Mouse (Mus musculus) NIH3T3 (cell line): ENCODE measurements around the gene Sos2.
"Not testable (repeated sequence)": the region's sequence is repeated elsewhere in the genome, so short reads cannot be mapped to it uniquely, and the experiment has no call there.

Experiments used
- DNase-seq: peaks from one replicate; pipeline ENCODE4 v3.0.0-alpha.2; 2012; ENCODE audit warnings: low read depth

Sos2 gene

GRCm38 (mm10) chr12:69674576-69675537, 6.8 kb downstream of the Sos2 start:
- DNase-seq = no peak

- no peak for DNase-seq
Measured at GRCm38 (mm10) chr12:69674176-69674575, 7.5 kb downstream of the Sos2 start.

DNA sequence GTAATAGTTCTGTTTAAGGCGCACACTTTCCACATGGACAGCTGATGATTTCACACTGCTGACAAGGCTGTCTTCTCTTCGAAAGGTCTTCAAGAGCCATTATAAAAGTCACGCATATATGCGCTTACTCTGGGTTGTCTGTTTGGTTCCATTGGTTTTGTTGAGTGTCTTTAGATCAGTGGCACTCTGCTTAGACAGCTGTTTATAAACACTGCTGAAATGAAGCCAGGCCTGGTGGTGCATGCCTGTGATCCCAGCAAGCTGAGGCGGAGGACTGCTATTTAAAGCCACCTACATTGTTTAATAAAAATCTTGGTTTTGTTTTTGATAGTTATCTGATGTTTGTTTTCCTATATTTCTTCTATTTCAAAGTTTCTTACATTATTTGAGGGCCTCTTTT, 14.9 kb downstream of the Sos2 start:
- DNase-seq = no peak

DNA sequence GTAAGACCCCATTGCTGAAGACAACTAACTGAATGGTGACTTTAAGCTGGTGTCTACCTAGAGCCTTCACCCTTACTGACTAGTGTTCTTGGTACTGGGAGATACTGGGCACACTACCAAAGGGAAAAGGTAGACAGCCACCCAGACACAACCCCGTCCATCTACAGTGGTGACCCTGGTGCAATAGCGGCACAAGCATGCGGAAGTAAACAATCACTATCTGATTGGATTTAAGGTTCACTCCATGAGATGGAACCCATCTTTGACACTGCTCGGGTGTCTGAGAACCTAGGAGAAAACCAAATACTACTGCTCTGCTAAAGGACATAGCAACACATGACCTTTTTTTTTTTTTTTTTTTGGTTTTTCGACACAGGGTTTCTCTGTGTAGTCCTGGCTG, 20.0 kb downstream of the Sos2 start:
- DNase-seq = no peak

- peak; percentile 55 for DNase-seq
Measured at GRCm38 (mm10) chr12:69653973-69654372, 27.7 kb downstream of the Sos2 start.

GRCm38 (mm10) chr12:69649511-69649910, 32.1 kb downstream of the Sos2 start:
- no peak for DNase-seq

- no peak for DNase-seq
Measured at GRCm38 (mm10) chr12:69645821-69646616, 35.6 kb downstream of the Sos2 start.

- DNase-seq = peak; percentile 44
Measured at GRCm38 (mm10) chr12:69644877-69645276, 36.8 kb downstream of the Sos2 start.

- DNase-seq = no peak
Measured at GRCm38 (mm10) chr12:69642877-69643276, 38.8 kb downstream of the Sos2 start.

DNA sequence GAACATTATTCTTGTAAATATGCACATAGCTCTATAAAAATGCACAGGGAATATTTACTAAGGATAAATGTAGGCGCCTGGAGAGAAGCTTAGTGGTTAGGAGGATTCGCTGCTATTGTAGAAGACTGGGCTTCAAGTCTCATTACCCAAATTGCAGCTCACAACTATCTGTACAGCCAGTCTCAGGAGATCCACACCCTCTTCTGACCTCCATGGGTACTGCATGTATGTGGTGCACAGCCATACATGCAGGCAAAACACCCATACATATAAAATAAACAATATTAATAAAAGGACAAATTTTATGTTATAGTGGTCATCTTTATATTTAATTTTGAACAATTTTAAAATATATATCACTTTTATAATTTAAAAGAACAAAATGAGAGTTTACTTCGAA, 46.9 kb downstream of the Sos2 start:
- peak; percentile 65 for DNase-seq

GRCm38 (mm10) chr12:69618590-69618989, 63.1 kb downstream of the Sos2 start:
- not testable (repeated sequence) for DNase-seq

DNA sequence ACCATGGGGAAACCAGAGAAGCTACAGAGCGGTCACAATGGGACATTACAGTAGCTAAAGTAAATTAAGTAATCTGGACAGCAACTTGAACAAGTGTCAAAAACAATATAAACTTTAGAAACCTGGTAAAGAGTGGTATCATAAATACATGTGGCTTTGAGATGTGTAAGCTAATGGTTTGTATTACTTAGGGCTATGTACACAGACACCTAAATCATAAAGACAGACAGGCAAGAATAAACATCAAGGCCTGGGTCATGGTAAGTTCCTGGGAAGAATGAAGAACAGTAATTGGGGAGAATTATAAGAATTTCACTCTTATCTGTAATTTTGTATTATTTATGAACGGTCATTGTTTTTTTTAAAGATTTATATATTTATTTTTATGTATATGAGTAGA, 77.3 kb downstream of the Sos2 start:
- DNase-seq = no peak

DNA sequence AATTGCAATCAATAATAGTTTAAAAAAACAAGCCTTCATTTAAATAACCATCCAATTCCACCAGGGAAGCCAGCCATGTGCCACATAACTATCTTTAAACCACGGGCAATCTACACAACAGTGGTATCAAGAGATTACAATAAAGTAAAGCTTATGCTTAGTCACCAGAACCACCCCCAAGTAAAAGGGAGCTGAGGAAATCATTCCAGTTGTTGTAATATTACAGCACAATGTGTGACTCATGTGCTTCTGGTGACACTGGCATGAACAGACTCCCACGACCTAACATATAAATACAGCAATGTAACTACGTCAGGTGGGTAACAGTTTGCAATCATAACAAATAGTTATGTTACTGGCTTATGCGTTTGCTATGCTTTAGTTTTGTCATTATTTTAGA, 84.2 kb downstream of the Sos2 start:
- DNase-seq = peak; percentile 35

DNA sequence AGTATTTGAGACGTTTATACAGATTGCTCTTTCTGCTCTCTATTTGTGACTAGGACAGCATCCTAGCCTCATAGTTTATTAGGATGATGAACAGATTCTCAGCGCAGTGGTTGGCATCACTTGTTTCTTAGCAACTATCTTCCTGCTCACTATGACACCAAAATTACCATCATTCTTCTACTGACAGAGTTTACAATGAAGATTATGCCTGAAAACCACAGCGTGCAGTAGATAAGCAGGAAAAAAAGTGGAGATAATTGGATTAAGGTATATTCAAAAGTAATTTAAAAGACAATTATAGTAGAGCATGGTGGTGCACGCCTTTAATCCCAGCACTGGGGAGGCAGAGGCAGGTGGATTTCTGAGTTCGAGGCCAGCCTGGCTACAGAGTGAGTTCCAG, 88.5 kb downstream of the Sos2 start:
- no peak for DNase-seq

GRCm38 (mm10) chr12:69583270-69583629, 98.4 kb downstream of the Sos2 start:
- no peak for DNase-seq

GRCm38 (mm10) chr12:69582613-69583269, 98.9 kb downstream of the Sos2 start, which contains the start of gene Vcpkmt:
Gene Vcpkmt, minus strand, starts transcription at chr12:69583028.
- DNase-seq = peak; percentile 97

DNA sequence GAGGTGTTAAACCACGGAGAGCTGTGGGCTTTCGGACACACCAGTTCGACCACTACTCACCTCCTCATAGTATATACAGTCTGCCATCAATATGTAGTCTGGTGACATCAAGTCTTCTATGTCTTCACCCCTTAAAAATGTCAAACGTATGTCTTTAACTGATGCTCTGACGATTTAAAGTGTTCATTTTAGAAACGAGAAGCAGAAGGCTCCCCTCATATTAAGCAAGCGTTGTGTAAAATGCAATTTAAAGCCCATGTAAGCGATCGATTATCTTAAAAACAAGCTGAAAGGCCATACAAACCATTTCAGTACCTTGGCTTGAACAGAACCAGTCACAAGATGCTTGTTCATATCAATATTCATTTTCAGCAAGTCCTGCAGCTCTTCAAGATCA, 99.4 kb downstream of the Sos2 start:
- DNase-seq = no peak

DNA sequence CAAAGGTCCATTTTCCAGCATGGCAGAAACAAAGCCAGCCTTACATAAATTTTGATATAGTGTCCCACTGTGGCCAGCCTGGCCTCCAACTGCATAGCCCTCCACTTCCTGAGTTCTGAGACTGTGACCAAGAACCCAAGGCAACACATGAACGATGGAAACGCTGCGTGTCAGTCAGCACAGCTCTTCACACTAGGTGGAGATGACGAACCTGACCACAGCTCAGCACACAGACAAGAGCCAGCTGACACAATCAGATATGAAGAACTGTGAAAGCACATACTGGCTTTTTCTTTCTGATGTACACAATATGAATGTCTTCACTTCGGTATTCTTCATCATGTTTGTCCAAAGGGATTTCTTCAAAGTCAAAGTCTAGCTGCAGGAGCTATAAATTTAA, 102.0 kb downstream of the Sos2 start:
- no peak for DNase-seq

GRCm38 (mm10) chr12:69576120-69576627, 105.5 kb downstream of the Sos2 start:
- no peak for DNase-seq

GRCm38 (mm10) chr12:69573916-69574881, 107.5 kb downstream of the Sos2 start:
- DNase-seq = peak; percentile 95

- DNase-seq = no peak
Measured at GRCm38 (mm10) chr12:69573271-69573670, 108.4 kb downstream of the Sos2 start.
